Mouse (Mus musculus) hindbrain, embryonic 10.5 days (tissue): ENCODE measurements at regions not wholly inside any gene's neighbourhood (a gene's known extent, or its start where the extent isn't known, plus 50 kb on each side); places are given as distances from the start of the nearest gene placed in this dataset.

ENCODE experiments used
- DNase-seq: peaks from one replicate; pipeline ENCODE4 v3.0.0-alpha.2; 2017; ENCODE audit warnings: low spot score
- H3K27ac ChIP-seq: fragments of 300-500 bp; sonication (generic); 2 replicates; pipeline ENCODE4 v1.5.1; 2016; ENCODE audit warnings: mild to moderate bottlenecking, moderate library complexity
- H3K27me3 ChIP-seq: fragments of 300-500 bp; sonication (generic); 2 replicates; pipeline ENCODE4 v1.6.1; 2016; ENCODE audit warnings: mild to moderate bottlenecking; ENCODE audit not compliant: poor library complexity, insufficient read depth, severe bottlenecking
- H3K36me3 ChIP-seq: fragments of 300-500 bp; sonication (generic); 2 replicates; pipeline ENCODE4 v1.6.1; 2016; ENCODE audit warnings: mild to moderate bottlenecking, moderate library complexity
- H3K4me1 ChIP-seq: fragments of 300-500 bp; sonication (generic); replicated peaks from 2 replicates; pipeline ENCODE4 v1.6.1; 2016; ENCODE audit warnings: mild to moderate bottlenecking
- H3K4me3 ChIP-seq: fragments of 300-500 bp; sonication (generic); 2 replicates; pipeline ENCODE4 v1.5.1; 2016; ENCODE audit warnings: mild to moderate bottlenecking, moderate library complexity
- H3K9me3 ChIP-seq: fragments of 300-500 bp; sonication (generic); 2 replicates; pipeline ENCODE4 v1.6.1; 2016; ENCODE audit warnings: mild to moderate bottlenecking, moderate library complexity
- WGBS: fragments of 180-500 bp; shearing (Covaris S2); methylation state at CpG from one replicate; pipeline ENCODE4 v1.1.7; 2016; 5-methylcytosine and 5-hydroxymethylcytosine counted together

DNA sequence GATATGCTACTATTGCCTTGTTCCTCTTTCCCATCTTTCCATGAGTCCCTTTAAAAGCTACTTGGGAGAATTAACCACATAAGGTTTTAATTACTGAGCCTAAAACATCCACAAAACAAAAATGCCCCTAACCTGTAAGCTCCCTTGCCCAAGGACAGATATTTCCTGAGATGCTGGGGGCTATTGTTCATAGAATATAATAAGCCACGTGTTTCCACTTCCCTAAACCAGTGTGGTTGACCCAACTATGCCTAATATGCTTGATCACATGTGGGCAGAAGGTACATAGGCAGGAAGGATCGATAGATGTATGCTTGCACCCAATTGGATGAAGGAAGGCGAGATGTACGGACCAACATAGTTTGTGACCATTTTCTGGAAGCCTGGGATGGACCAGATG is 189.9 kb downstream of the Rpap3 start:
- H3K4me1 ChIP-seq = peaks cover 19% of the 10 kb centered on the region
- no peak overlapping the region for H3K4me3 ChIP-seq
- no peaks in the 10 kb centered on the region for H3K27me3 ChIP-seq
- no peak overlapping the region for H3K27ac ChIP-seq
- H3K9me3 ChIP-seq = 0 out of 2 replicates have a peak, but pooled peaks cover 2% of the 10 kb centered on the region
- H3K36me3 ChIP-seq = no peaks in the 10 kb centered on the region
- DNase-seq = no peak
- WGBS = 82% methylated on average over 4 of the region's 4 CpGs

DNA sequence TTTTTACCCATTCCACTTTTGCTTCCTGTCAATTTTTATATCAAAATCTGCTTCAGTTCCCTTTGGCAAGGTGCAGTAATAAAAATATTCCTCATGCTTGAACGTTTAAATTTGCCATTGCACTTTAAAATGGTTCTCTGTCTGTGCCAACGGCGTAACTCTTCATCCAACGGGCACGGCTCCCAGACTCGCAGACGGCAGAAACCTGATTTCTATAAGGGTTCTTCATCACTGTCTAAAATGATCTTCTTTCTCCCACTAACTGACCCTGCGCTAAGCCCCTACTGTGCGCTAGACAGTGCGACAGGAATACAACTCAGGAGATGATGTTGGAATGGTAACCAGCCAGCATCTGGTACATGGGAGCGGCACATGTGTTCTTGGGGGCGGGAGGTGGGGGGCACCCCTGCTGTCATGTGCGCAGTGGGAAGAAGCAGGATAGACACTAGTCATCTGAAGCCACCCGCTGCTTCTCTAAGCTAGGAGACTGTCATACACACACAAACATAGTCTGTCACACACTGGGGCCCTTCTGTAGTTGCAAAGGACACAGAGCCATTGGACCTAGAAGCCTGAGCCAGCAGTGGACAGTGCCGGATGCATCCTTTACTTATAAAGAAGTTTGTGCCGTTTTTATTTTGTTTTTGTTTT is 197.8 kb downstream of the Rpap3 start:
- Histone ChIP-seq H3K9me3 (peaks cover 6% of the 10 kb centered on the region), H3K27ac (no peak overlapping the region), H3K27me3 (no peaks in the 10 kb centered on the region), H3K36me3 (no peaks in the 10 kb centered on the region), H3K4me1 (no peaks in the 10 kb centered on the region), H3K4me3 (no peak overlapping the region)
- WGBS = 91% methylated on average over 16 of the region's 16 CpGs
- no peak for DNase-seq

DNA sequence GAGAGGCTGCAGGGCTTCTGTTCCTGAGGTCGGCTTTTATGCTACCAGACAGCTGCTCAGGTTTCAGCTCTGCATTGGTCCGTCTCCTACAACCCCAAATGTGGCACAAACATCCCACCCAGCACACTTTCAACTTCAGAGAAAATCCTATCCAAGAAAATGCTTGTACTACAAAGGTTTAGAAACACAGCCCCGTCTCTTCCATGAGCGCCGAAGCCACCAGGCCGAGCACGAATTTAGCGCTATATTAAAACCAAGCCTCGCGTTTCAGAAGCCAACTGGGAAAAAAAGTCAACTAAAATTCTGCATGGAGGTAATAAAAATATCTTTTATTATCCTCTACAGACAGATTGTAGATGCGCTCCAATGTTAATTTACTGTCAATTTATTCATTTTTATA is 198.4 kb downstream of the Rpap3 start:
- H3K27ac ChIP-seq = no peak overlapping the region
- no peak overlapping the region for H3K4me3 ChIP-seq
- no peaks in the 10 kb centered on the region for H3K36me3 ChIP-seq
- DNase-seq = no peak
- H3K9me3 ChIP-seq = peaks cover 6% of the 10 kb centered on the region
- H3K4me1 ChIP-seq = no peaks in the 10 kb centered on the region
- no peaks in the 10 kb centered on the region for H3K27me3 ChIP-seq
- 93% methylated on average over 11 of the region's 11 CpGs for WGBS

DNA sequence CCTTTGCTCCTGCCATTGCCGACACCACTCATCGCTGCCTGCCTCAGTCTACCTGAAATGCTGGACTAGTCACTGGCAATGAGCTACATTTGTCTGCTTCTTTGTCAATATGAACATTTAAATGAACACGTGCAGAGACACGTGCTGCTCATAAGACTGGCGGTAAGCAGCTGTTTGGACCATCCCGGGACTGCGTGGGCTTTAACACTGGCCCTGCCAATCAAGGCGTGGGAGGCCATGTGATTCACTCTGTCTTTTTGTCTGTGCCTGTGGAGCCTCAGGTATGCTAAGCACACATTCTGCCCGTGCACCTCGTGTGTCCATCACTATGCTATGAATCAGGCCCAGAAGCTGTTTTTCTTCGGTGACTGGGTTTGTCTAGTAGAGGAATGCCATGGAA is 199.9 kb downstream of the Rpap3 start:
- no peak for DNase-seq
- Histone ChIP-seq H3K27ac (no peak overlapping the region), H3K4me3 (no peak overlapping the region), H3K9me3 (peaks cover 4% of the 10 kb centered on the region), H3K36me3 (no peaks in the 10 kb centered on the region), H3K4me1 (no peaks in the 10 kb centered on the region), H3K27me3 (no peaks in the 10 kb centered on the region)
- 90% methylated on average over 11 of the region's 11 CpGs for WGBS

DNA sequence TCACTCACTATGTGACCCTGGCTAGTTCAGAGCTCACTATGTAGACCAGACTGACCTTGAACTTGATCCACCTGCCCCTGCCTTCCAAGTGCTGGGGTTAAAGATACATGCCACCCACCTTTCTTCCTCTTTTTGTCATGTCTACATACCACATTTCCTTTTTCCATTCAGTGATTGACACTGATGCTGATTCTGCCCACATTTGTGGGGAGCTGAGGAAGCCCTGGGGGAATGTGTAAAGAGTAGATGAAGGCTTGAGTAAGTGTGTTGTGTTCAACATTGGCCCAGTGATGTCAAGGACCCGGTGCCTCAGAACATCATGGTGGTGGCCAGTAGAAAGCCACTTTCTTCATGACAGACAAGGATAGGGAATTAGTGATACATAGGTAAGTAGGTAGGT is 201.3 kb downstream of the Rpap3 start:
- DNase-seq = no peak

DNA sequence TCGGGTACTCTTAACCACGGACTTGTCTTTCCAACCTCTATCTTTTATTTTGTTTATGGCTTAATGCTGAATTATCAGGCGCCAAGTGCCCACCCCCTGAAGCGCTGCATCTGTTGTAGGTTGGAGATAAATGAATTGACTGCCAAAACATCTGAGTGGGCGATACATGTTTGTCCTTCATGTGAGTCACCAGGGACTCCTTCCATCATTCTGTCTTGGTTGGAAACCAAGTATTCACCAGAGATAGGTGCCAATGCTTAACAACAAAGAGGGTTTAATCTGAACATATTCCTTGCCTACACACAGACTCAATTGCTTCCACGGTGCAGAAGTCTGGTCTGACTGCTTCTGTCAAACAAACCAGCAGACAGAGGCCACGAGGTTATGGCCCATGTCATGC is 203.6 kb downstream of the Rpap3 start:
- Histone ChIP-seq H3K36me3 (no peaks in the 10 kb centered on the region), H3K27me3 (no peaks in the 10 kb centered on the region), H3K27ac (no peak overlapping the region), H3K9me3 (peaks cover 3% of the 10 kb centered on the region; the same call in 1 of the 2 replicates), H3K4me3 (no peak overlapping the region), H3K4me1 (no peaks in the 10 kb centered on the region)
- 93% methylated on average over 7 of the region's 7 CpGs for WGBS
- DNase-seq = no peak

More for the DNA sequence above, 201.3 kb downstream of the Rpap3 start:
- H3K4me3 ChIP-seq = no peak overlapping the region
- 85% methylated on average over 1 of the region's 1 CpGs for WGBS
- H3K27me3 ChIP-seq = no peaks in the 10 kb centered on the region
- no peaks in the 10 kb centered on the region for H3K36me3 ChIP-seq
- H3K4me1 ChIP-seq = no peaks in the 10 kb centered on the region
- no peak overlapping the region for H3K27ac ChIP-seq
- no peaks in the 10 kb centered on the region for H3K9me3 ChIP-seq

DNA sequence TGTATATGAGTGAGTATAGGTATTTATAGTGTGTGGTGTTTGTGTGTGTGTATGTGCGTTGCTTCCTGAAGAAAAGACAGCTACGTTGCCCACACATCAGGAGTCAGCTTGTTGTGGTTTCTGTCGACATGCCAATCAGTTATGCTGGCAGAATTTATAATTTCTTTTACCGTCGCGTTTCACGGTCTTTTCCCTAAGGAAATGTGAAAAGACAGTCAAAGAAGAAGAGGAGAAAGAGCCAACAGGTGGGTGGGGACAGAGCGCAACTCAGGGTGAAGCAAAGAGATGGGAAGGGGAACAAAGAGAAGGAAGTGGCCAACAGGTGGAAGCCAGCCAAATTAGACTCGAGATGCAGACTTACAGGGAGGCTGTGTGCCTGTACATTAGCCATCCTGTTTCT is 204.2 kb downstream of the Rpap3 start:
- H3K4me1 ChIP-seq = no peaks in the 10 kb centered on the region
- WGBS = 88% methylated on average over 9 of the region's 9 CpGs
- no peak overlapping the region for H3K4me3 ChIP-seq
- H3K27ac ChIP-seq = no peak overlapping the region
- no peaks in the 10 kb centered on the region for H3K27me3 ChIP-seq
- no peaks in the 10 kb centered on the region for H3K36me3 ChIP-seq
- H3K9me3 ChIP-seq = peaks cover 3% of the 10 kb centered on the region; the same call in 1 of the 2 replicates
- no peak for DNase-seq

DNA sequence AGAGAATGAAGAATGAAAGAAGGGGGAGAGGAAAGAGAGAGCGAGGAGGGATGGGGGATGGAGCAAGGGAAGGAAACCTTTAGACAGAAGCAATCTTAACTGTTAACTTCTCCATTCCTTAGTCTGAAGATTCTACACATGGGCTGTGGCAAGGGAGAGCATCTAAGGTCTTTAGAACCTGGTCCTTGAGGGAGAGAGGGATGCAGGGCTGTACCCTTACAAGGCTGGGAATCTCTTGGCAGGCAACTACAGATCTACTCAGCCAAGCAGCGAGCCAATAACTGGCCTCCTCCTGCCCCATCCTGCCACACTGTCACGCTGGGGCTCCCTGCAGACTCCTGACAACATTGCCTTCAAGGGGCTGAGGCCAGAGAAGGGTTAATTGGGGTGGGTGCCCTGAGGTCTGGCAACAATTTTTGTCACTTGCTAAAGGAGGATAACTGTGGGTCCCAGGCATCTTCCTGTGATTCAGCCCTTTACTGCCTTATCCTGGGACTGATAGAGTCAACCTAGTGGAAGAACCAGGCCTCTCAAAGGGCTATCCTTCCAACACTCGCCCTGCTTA is 205.7 kb downstream of the Rpap3 start:
- Histone ChIP-seq H3K4me3 (no peak overlapping the region), H3K9me3 (peaks cover 7% of the 10 kb centered on the region; the same call in 1 of the 2 replicates), H3K36me3 (no peaks in the 10 kb centered on the region), H3K27me3 (no peaks in the 10 kb centered on the region), H3K4me1 (no peaks in the 10 kb centered on the region), H3K27ac (no peak overlapping the region)
- WGBS = 76% methylated on average over 4 of the region's 4 CpGs
- DNase-seq = no peak

DNA sequence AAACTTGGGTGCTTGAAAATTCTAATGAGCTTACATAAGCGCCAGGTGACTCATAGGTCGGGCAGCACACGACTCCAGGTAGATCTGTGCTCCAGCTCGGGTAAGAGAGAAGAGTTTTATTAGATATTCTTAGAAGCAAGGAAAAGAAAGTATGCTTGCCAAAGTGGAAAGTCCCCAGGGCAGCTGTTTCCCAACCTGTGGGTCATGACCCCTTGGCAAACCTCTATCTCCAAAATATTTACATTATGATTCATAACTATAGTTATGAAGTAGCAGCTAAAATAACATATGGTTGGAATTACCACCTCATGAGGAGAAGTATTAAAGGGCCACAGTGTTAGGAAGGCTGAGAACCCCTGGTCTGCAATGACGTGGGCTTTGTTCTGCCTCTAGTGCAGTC is 206.4 kb downstream of the Rpap3 start:
- H3K27ac ChIP-seq = no peak overlapping the region
- no peaks in the 10 kb centered on the region for H3K4me1 ChIP-seq
- peaks cover 7% of the 10 kb centered on the region; the same call in 1 of the 2 replicates for H3K9me3 ChIP-seq
- 80% methylated on average over 5 of the region's 5 CpGs for WGBS
- DNase-seq = no peak
- H3K27me3 ChIP-seq = no peaks in the 10 kb centered on the region
- H3K36me3 ChIP-seq = no peaks in the 10 kb centered on the region
- no peak overlapping the region for H3K4me3 ChIP-seq

DNA sequence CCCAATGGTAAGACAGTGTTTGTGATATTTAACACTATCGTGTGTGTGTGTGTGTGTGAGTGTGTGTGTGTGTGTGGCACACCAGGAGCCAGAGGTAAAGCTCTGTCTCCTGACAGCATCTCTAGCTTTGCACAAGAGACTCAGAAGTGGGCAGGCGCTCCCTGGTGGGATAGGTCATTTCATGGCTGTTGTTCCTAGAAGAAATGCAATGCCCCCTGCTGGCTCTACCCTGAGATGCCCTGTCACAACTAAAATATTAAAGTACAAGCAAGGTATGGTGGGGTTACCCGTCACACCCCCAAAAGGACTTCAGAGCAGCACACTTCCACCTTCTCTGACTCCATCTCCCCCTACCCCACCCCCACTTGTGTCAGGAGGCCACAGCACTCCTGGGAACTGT is 207.2 kb downstream of the Rpap3 start:
- Histone ChIP-seq H3K9me3 (peaks cover 7% of the 10 kb centered on the region; the same call in 1 of the 2 replicates), H3K4me1 (no peaks in the 10 kb centered on the region), H3K36me3 (no peaks in the 10 kb centered on the region), H3K4me3 (no peak overlapping the region), H3K27me3 (no peaks in the 10 kb centered on the region), H3K27ac (no peak overlapping the region)
- WGBS = 94% methylated on average over 3 of the region's 3 CpGs
- no peak for DNase-seq

DNA sequence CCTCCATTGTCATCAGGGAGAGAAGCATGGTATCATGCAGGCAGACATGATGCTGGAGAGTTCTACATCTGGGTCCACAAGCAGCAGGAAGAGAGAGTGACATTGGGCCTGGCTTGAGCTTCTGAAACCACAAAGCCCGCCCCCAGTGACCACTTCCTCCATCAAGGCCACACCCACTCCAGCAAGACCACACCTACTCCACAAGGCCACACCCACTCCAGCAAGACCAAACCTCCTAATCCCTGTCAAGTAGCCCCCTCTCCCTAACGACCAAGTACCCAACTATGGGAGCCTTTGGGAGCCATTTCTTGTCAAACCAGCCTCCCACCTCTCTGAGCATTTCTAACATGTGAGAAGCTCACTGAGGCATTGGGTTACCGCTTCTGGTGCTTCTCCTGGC is 209.6 kb downstream of the Rpap3 start:
- Histone ChIP-seq H3K36me3 (no peaks in the 10 kb centered on the region), H3K27ac (no peak overlapping the region), H3K27me3 (no peaks in the 10 kb centered on the region), H3K9me3 (peaks cover 10% of the 10 kb centered on the region; the same call in 1 of the 2 replicates), H3K4me3 (no peak overlapping the region), H3K4me1 (no peaks in the 10 kb centered on the region)
- 78% methylated on average over 3 of the region's 3 CpGs for WGBS
- DNase-seq = no peak

DNA sequence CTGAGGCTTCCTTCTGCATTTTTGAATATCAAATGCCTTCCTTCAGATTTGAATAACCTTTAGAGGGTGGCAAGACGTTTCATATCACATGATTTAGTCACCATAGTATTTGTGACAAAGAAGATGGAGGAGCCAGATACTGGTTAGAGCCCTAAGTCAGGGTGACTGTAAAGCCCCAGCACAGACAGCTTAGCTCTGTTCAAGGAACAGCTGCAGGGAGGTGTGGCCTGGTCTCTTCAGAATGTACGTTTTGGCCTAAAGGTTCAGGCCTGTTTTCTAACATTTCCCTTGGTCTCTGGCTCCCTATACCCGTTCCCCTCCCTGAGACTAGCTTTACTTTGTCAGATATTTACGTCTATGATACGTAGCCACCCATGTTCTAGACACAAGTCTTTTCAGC is 212.3 kb downstream of the Rpap3 start:
- WGBS = 84% methylated on average over 5 of the region's 5 CpGs
- Histone ChIP-seq H3K4me3 (no peak overlapping the region), H3K9me3 (peaks cover 10% of the 10 kb centered on the region; the same call in 1 of the 2 replicates), H3K4me1 (no peaks in the 10 kb centered on the region), H3K27me3 (no peaks in the 10 kb centered on the region), H3K27ac (no peak overlapping the region), H3K36me3 (no peaks in the 10 kb centered on the region)
- no peak for DNase-seq

DNA sequence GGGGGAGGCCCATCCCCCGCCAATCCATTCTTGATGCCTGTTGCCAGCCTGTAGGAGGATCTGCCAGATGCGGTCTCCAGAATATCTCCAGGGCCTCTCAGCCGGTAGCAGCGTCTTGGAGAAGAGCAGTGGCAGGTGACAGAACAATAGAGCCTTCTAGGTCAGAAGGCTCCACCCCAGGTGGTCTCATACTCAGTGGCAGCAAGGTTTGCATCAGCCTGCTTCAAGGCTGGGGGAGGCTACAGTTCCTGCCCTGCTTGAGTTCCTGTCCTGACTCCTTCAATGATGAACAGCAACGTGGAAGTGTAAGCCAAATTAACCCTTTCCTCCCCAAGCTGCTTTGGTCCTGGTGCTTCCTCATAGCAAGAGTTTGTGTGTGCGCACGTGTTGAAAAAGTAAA is 213.8 kb downstream of the Rpap3 start:
- 76% methylated on average over 7 of the region's 7 CpGs for WGBS
- Histone ChIP-seq H3K27me3 (no peaks in the 10 kb centered on the region), H3K4me1 (no peaks in the 10 kb centered on the region), H3K36me3 (no peaks in the 10 kb centered on the region), H3K4me3 (no peak overlapping the region), H3K9me3 (peaks cover 14% of the 10 kb centered on the region; the same call in 1 of the 2 replicates), H3K27ac (no peak overlapping the region)
- no peak for DNase-seq
